Comparison of ENCODE assay signal across 11 mouse cellular contexts in the genomic region with DNA sequence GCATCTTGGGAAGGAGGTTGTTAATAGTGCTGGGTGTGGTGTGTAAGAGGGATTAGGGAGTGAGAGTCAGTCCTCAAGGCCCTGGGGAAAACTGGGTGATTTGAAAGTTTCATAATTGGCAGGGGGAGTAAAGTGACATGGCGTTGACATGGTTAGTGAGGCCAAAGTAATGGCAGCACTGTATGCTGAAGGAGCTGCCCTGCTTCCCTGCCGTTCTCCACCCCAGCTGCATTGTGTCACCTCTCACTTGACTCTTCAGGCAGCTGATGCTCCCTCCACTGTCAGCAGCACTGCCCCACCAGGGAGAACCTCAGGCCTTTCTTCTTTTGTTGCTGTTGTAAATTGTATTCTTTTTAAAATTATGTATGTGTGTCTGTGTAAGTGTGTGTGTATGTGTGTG.
DNase-seq lines count a peak whose midpoint lies in the region; ATAC-seq and TF ChIP-seq lines count a peak whose summit lies in the region.
"Had no signal": no experiment of that assay in that cellular context is flagged by ENCODE, and none has a peak within 500 bp of the region (broad histone marks: within the 10 kb centered on the region; RNA-seq: fewer than 3 reads in every experiment).

No protein-coding gene starts in this region.

- peak overlapping the region; percentile 46; the same call in 1 of the 2 replicates for H3K27ac ChIP-seq in midbrain, embryonic 12.5 days (replicated peaks)
- no peak overlapping the region for H3K27ac ChIP-seq in midbrain, postnatal 0 days (ENCODE audit: low read depth, low read length)
- H3K27ac ChIP-seq in hindbrain, embryonic 15.5 days (replicated peaks) = 0 out of 2 replicates have a peak overlapping the region, but pooled peaks have one; percentile 27

- H3K4me3 ChIP-seq in midbrain, embryonic 12.5 days = no peak overlapping the region
- no peak overlapping the region for H3K4me3 ChIP-seq in midbrain, postnatal 0 days (ENCODE audit: low read depth, low read length)
- H3K4me3 ChIP-seq in hindbrain, embryonic 15.5 days = no peak overlapping the region

- H3K4me2 ChIP-seq in midbrain, embryonic 12.5 days (replicated peaks) = no peak overlapping the region
- no peak overlapping the region for H3K4me2 ChIP-seq in midbrain, postnatal 0 days (ENCODE audit: low read depth, low read length, poor library complexity, severe bottlenecking)
- H3K4me2 ChIP-seq in hindbrain, embryonic 15.5 days = no peak overlapping the region

- H3K9ac ChIP-seq in midbrain, embryonic 12.5 days (replicated peaks) = no peak overlapping the region
- no peak overlapping the region for H3K9ac ChIP-seq in midbrain, postnatal 0 days (replicated peaks; ENCODE audit: low read length, poor library complexity, severe bottlenecking)
- H3K9ac ChIP-seq in hindbrain, embryonic 15.5 days = no peak overlapping the region

- WGBS in midbrain, embryonic 12.5 days = 31% methylated on average over 2 of the region's 2 CpGs
- WGBS in midbrain, postnatal 0 days = 10% methylated on average over 2 of the region's 2 CpGs
- 12% methylated on average over 2 of the region's 2 CpGs for WGBS in hindbrain, embryonic 15.5 days

- H3K9me3 ChIP-seq in midbrain, embryonic 12.5 days = no peaks in the 10 kb centered on the region
- no peaks in the 10 kb centered on the region for H3K9me3 ChIP-seq in midbrain, postnatal 0 days (ENCODE audit: low read length)
- no peaks in the 10 kb centered on the region for H3K9me3 ChIP-seq in hindbrain, embryonic 15.5 days

- peak; percentile 83 for DNase-seq in heart, adult 11 months
- no peak for DNase-seq in heart, adult 8-10 months (ENCODE audit: low spot score)
- no peak for DNase-seq in midbrain, postnatal 0 days (ENCODE audit: low spot score)
- peak; percentile 66 to 81 for DNase-seq in lung, postnatal 4 days
- DNase-seq in frontal cortex, postnatal 14 days (ENCODE audit: low spot score in 2 of 2) = no peak
- DNase-seq: adrenal gland, adult 8-10 months; heart, adult 18-20 months; heart, postnatal 4 days; right cerebral cortex, postnatal 25 days had no signal

- no peaks in the 10 kb centered on the region for H3K36me3 ChIP-seq in midbrain, embryonic 12.5 days
- 0 out of 2 replicates have a peak, but pooled peaks cover 3% of the 10 kb centered on the region for H3K36me3 ChIP-seq in midbrain, postnatal 0 days (ENCODE audit: insufficient read depth, low read length)
- no peaks in the 10 kb centered on the region for H3K36me3 ChIP-seq in hindbrain, embryonic 15.5 days

- H3K4me1 ChIP-seq in midbrain, embryonic 12.5 days = peaks cover 49% of the 10 kb centered on the region
- H3K4me1 ChIP-seq in midbrain, postnatal 0 days (ENCODE audit: insufficient read depth, low read length) = peaks cover 8% of the 10 kb centered on the region
- H3K4me1 ChIP-seq in hindbrain, embryonic 15.5 days (replicated peaks) = peaks cover 41% of the 10 kb centered on the region

- ATAC-seq in midbrain, embryonic 12.5 days (ENCODE audit: low FRiP score, low read depth) = peak; percentile 53; the same call in 1 of the 2 replicates
- ATAC-seq in midbrain, postnatal 0 days (ENCODE audit: low FRiP score) = no peak
- ATAC-seq in hindbrain, embryonic 15.5 days (ENCODE audit: low FRiP score, low read depth) = no peak

- no peak for TF ChIP-seq CTCF in midbrain, postnatal 0 days (IDR thresholded peaks at IDR 0.05)

- H3K27me3 ChIP-seq in midbrain, embryonic 12.5 days = no peaks in the 10 kb centered on the region
- H3K27me3 ChIP-seq in midbrain, postnatal 0 days (ENCODE audit: insufficient read depth, low read length) = no peaks in the 10 kb centered on the region
- no peaks in the 10 kb centered on the region for H3K27me3 ChIP-seq in hindbrain, embryonic 15.5 days

Comparison
In these comparisons a context has a peak if more than half of its experiments do, and no peak if none do; other contexts are left out.
1. DNase-seq: peak in heart, adult 11 months (single experiment) and lung, postnatal 4 days (2 of 2); none in heart, adult 8-10 months (single experiment), midbrain, postnatal 0 days (single experiment) and frontal cortex, postnatal 14 days (0 of 2).